Mouse (Mus musculus) forebrain, embryonic 11.5 days (tissue): Measurements from ENCODE around the gene Smyd3. TPM values are rescaled to one million over a fixed set of nuclear protein-coding genes. Genes with fewer than 3 reads are reported as not detected.

Experiments used
- ATAC-seq: fragments of 200-750 bp; cut with Nextera tagmentation; replicated peaks from 2 replicates; pipeline ENCODE4 v1.8.0; 2017; ENCODE audit warnings: moderate TSS enrichment; ENCODE audit not compliant: low FRiP score
- DNase-seq: peaks from one replicate; pipeline ENCODE4 v3.0.0-alpha.2; 2017; ENCODE audit warnings: low spot score
- H3K27ac ChIP-seq: fragments of 300-500 bp; sonication (generic); 2 replicates; pipeline ENCODE4 v1.5.1; 2014; ENCODE audit warnings: low read depth, low read length
- H3K27me3 ChIP-seq: fragments of 300-500 bp; sonication (generic); 2 replicates; pipeline ENCODE4 v1.6.1; 2014; ENCODE audit warnings: mild to moderate bottlenecking, low read length, mixed read lengths; ENCODE audit not compliant: control insufficient read depth, insufficient read depth
- H3K36me3 ChIP-seq: fragments of 300-500 bp; sonication (generic); 2 replicates; pipeline ENCODE4 v1.6.1; 2014; ENCODE audit warnings: mild to moderate bottlenecking, low read length, moderate library complexity, mixed read lengths; ENCODE audit not compliant: control insufficient read depth, insufficient read depth
- H3K4me1 ChIP-seq: fragments of 300-500 bp; sonication (generic); replicated peaks from 2 replicates; pipeline ENCODE4 v1.6.1; 2014; ENCODE audit warnings: low read length, mixed read lengths; ENCODE audit not compliant: control insufficient read depth, insufficient read depth
- H3K4me2 ChIP-seq: fragments of 300-500 bp; sonication (generic); 2 replicates; pipeline ENCODE4 v1.6.1; 2014; ENCODE audit warnings: low read depth, mild to moderate bottlenecking, low read length, moderate library complexity, mixed read lengths; ENCODE audit not compliant: severe bottlenecking
- H3K4me3 ChIP-seq: fragments of 300-500 bp; sonication (generic); 2 replicates; pipeline ENCODE4 v1.5.1; 2014; ENCODE audit warnings: low read depth, low read length
- H3K9ac ChIP-seq: fragments of 300-500 bp; sonication (generic); 2 replicates; pipeline ENCODE4 v1.6.1; 2014; ENCODE audit warnings: low read length
- H3K9me3 ChIP-seq: fragments of 300-500 bp; sonication (generic); 2 replicates; pipeline ENCODE4 v1.6.1; 2016; ENCODE audit warnings: low read length, mixed read lengths; ENCODE audit not compliant: control insufficient read depth
- WGBS: fragments of 180-500 bp; shearing (Covaris S2); extraction: QIAGEN DNeasy Blood & Tissue Kit; methylation state at CpG from one replicate; pipeline ENCODE4 v1.1.7; 2014; 5-methylcytosine and 5-hydroxymethylcytosine counted together
- polyA plus RNA-seq: library from polyadenylated mRNA; unstranded; fragments of >200 nt; fragmentation: Nextera tagmentation; extraction: Ambion mirVana; gene quantifications from 2 replicates; pipeline ENCODE4 v1.2.1, GENCODE M21; 2014

The Smyd3 gene
- polyA plus RNA-seq, 1 experiment from 2014 or later, result 14.1 TPM

GRCm38 (mm10) chr1:179553197-179553948 is 35.5 kb upstream of the Smyd3 start:
- Histone ChIP-seq H3K27ac (no peak overlapping the region), H3K4me2 (no peak overlapping the region), H3K36me3 (no peaks in the 10 kb centered on the region), H3K27me3 (no peaks in the 10 kb centered on the region), H3K4me1 (no peaks in the 10 kb centered on the region), H3K4me3 (no peak overlapping the region), H3K9ac (no peak overlapping the region), H3K9me3 (no peaks in the 10 kb centered on the region)
- 83% methylated on average over 5 of the region's 5 CpGs for WGBS
- ATAC-seq, result no peak
- no peak for DNase-seq

- Histone ChIP-seq H3K4me2 (no peak overlapping the region), H3K4me3 (no peak overlapping the region), H3K36me3 (no peaks in the 10 kb centered on the region), H3K27ac (no peak overlapping the region), H3K4me1 (no peaks in the 10 kb centered on the region), H3K9ac (no peak overlapping the region), H3K27me3 (no peaks in the 10 kb centered on the region), H3K9me3 (no peaks in the 10 kb centered on the region)
- DNase-seq (no peak), ATAC-seq (no peak)
- WGBS, result 39% methylated on average over 7 of the region's 7 CpGs
Measured at GRCm38 (mm10) chr1:179552751-179553150, 34.9 kb upstream of the Smyd3 start.

- Histone ChIP-seq H3K9ac (no peak overlapping the region), H3K9me3 (no peaks in the 10 kb centered on the region), H3K4me1 (no peaks in the 10 kb centered on the region), H3K27ac (no peak overlapping the region), H3K27me3 (no peaks in the 10 kb centered on the region), H3K36me3 (no peaks in the 10 kb centered on the region), H3K4me3 (no peak overlapping the region), H3K4me2 (no peak overlapping the region)
- ATAC-seq (no peak), DNase-seq (no peak)
- 91% methylated on average over 4 of the region's 4 CpGs for WGBS
Measured at GRCm38 (mm10) chr1:179551921-179552320, 34.1 kb upstream of the Smyd3 start.

DNA sequence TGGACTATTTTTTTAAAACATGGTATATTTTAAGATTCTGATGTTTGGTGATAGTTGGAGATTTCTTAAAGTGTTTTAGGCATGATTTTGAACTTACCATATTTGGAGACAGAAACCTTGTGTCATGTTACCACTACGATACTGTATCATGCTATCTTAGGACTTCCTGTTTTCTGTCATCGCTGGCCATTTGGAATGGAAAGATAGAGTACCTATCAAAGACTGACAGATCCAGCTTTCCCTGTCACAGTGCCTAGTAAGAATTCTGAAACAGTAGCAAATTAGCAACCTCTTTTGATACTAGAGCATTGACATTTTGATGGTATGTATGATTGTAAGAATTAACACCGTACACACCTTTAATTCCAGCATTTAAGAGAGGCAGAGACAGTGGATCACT is 33.5 kb upstream of the Smyd3 start:
- 91% methylated on average over 3 of the region's 3 CpGs for WGBS
- H3K4me1 ChIP-seq, result no peaks in the 10 kb centered on the region
- no peaks in the 10 kb centered on the region for H3K36me3 ChIP-seq
- no peaks in the 10 kb centered on the region for H3K27me3 ChIP-seq
- H3K9me3 ChIP-seq, result no peaks in the 10 kb centered on the region
- H3K27ac ChIP-seq, result no peak overlapping the region
- DNase-seq (no peak), ATAC-seq (no peak)
- no peak overlapping the region for H3K4me3 ChIP-seq
- no peak overlapping the region for H3K9ac ChIP-seq
- H3K4me2 ChIP-seq, result no peak overlapping the region

- WGBS, result 88% methylated on average over 5 of the region's 5 CpGs
- Histone ChIP-seq H3K27me3 (no peaks in the 10 kb centered on the region), H3K36me3 (no peaks in the 10 kb centered on the region), H3K4me3 (no peak overlapping the region), H3K27ac (no peak overlapping the region), H3K9ac (no peak overlapping the region), H3K4me1 (peaks cover 3% of the 10 kb centered on the region; the same call in 1 of the 2 replicates), H3K9me3 (no peaks in the 10 kb centered on the region), H3K4me2 (no peak overlapping the region)
- no peak for DNase-seq
- ATAC-seq, result no peak
Measured at GRCm38 (mm10) chr1:179548996-179549752, 31.3 kb upstream of the Smyd3 start.

DNA sequence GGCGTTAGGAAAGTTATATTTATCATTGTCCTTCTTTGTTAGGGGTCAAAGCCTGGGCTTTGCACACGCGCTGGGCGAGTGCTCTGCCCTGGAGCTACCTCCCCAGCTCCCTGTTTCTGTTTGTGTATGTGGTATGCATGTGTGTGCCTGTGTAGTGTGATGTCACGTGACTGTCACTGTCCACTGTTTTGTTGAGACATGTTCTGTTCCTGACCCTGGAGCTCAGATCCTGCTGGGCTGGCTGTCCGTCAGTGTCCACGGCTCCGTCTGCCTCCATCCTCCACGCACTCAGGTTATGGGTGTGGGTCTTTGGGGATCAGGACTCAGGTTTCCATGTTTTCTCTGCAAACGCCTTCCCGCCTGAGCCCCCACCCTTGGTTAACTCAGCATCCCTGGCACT is 30.4 kb upstream of the Smyd3 start:
- WGBS, result 87% methylated on average over 11 of the region's 11 CpGs
- peaks cover 3% of the 10 kb centered on the region; the same call in 1 of the 2 replicates for H3K4me1 ChIP-seq
- ATAC-seq, result no peak
- H3K27ac ChIP-seq, result no peak overlapping the region
- H3K4me2 ChIP-seq, result no peak overlapping the region
- H3K9me3 ChIP-seq, result no peaks in the 10 kb centered on the region
- no peak overlapping the region for H3K9ac ChIP-seq
- no peaks in the 10 kb centered on the region for H3K36me3 ChIP-seq
- no peak overlapping the region for H3K4me3 ChIP-seq
- no peaks in the 10 kb centered on the region for H3K27me3 ChIP-seq
- no peak for DNase-seq

GRCm38 (mm10) chr1:179547176-179547575 is 29.3 kb upstream of the Smyd3 start:
- Histone ChIP-seq H3K36me3 (no peaks in the 10 kb centered on the region), H3K27me3 (no peaks in the 10 kb centered on the region), H3K9ac (peak overlapping the region; percentile 72), H3K4me2 (peak overlapping the region; percentile 62), H3K9me3 (no peaks in the 10 kb centered on the region), H3K4me1 (peaks cover 3% of the 10 kb centered on the region; the same call in 1 of the 2 replicates), H3K4me3 (peak overlapping the region; percentile 73), H3K27ac (no peak overlapping the region)
- WGBS, result 16% methylated on average over 5 of the region's 5 CpGs
- DNase-seq, result no peak
- ATAC-seq, result no peak

DNA sequence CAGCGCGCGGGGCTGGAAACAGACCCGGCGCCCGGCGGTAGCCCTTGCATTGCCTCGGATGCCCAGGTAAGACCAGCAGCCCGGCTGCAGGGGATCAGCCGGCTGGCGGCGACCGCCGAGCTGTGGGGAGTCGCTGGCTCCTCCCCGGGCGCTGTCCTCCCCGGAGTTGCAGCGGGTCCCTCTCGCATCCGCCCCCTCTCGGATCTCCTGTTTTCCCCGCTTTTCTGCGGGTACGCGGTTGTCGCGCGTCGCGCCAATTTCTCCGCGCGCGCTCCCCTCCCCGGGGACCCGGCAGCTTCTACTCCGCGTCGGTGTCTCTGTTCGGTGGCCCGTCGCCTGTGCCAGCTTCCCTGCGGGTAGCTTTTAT is 28.7 kb upstream of the Smyd3 start:
- Histone ChIP-seq H3K4me2 (peak overlapping the region; percentile 62), H3K4me3 (peak overlapping the region; percentile 73), H3K9me3 (no peaks in the 10 kb centered on the region), H3K9ac (peak overlapping the region; percentile 72), H3K27me3 (no peaks in the 10 kb centered on the region), H3K27ac (peak overlapping the region; percentile 89), H3K36me3 (no peaks in the 10 kb centered on the region), H3K4me1 (peaks cover 3% of the 10 kb centered on the region; the same call in 1 of the 2 replicates)
- DNase-seq (no peak), ATAC-seq (peak; percentile 86)
- WGBS, result under 1% methylated on average over 42 of the region's 44 CpGs
